Mouse (Mus musculus): ENCODE results near the gene Mpi. TPM values are rescaled to one million over a fixed set of nuclear protein-coding genes. Genes with fewer than 3 reads are reported as not detected.

The Mpi gene
- total and polyA plus RNA-seq, 2 experiments from 2014 or later, result 64.6 to 67.9 TPM

DNA sequence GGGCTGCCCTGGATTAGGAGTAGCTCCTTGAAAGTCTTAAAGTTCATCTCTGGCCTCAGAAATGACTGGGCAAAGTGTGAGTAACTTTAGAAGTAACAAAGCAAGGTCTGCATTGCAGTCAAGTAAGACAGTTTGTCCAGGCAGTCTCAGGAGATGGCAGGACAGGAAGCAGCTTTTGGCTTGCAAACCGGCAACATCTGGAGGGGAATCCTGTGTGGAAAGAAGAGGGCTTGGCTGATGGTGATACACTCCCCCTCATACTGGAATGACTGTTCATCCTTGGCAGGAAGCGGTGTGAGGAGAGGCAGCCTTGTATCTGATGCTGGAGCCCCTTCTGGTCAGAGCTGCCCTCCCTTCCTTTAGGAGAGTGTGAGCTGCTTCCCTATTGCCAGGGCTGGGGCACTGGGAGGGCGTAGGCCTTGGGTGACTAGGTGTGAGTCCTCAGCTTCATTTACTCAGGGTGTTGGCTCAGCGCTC lies 10.4 kb upstream of the Mpi start:
- no peak overlapping the region for H3K9ac ChIP-seq (replicated peaks; ENCODE audit: low read length)
- H3K27ac ChIP-seq, result no peak overlapping the region
- WGBS, result 75% methylated on average over 4 of the region's 4 CpGs
- H3K4me1 ChIP-seq (ENCODE audit: insufficient read depth, low read length), result peaks cover 19% of the 10 kb centered on the region
- peak overlapping the region; percentile 93; the same call in 1 of the 2 replicates for H3K4me2 ChIP-seq (ENCODE audit: low read depth, low read length)
- H3K36me3 ChIP-seq (ENCODE audit: insufficient read depth, low read length), result peaks cover under 1% of the 10 kb centered on the region; the same call in 1 of the 2 replicates
- DNase-seq (ENCODE audit: low spot score), result no peak
- no peaks in the 10 kb centered on the region for H3K27me3 ChIP-seq (ENCODE audit: insufficient read depth, low read length)
- H3K4me3 ChIP-seq (ENCODE audit: low read length), result no peak overlapping the region
- TF ChIP-seq CTCF (IDR thresholded peaks at IDR 0.05; ENCODE audit: low read depth), result no peak
- no peaks in the 10 kb centered on the region for H3K9me3 ChIP-seq (ENCODE audit: low read length)
- ATAC-seq, result no peak

DNA sequence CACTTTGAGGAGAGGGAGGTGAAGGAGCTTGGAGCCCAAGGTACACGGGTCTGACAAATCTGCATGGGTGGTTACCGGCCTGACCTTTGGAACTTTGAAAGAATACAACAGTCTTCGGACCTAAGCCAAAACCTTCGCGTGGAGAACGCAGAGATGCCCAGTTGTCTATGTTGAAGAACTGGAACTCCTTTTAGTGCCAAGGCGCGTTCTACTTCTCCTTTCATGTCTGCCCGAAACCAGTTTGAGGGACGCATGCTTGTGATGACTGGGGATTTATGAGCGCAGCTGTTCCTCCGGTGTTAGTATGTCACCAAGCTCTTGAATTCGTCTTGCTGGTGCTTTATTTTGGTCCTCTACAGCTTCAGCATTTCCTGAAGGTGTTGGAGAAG lies 9.1 kb upstream of the Mpi start:
- DNase-seq (ENCODE audit: low spot score) (no peak), ATAC-seq (no peak)
- 0 out of 2 replicates have a peak overlapping the region, but pooled peaks have one; percentile 83 for H3K27ac ChIP-seq
- no peaks in the 10 kb centered on the region for H3K27me3 ChIP-seq (ENCODE audit: insufficient read depth, low read length)
- H3K9ac ChIP-seq (replicated peaks; ENCODE audit: low read length), result peak overlapping the region; percentile 67
- peak overlapping the region; percentile 93 for H3K4me2 ChIP-seq (ENCODE audit: low read depth, low read length)
- peaks cover 19% of the 10 kb centered on the region for H3K4me1 ChIP-seq (ENCODE audit: insufficient read depth, low read length)
- no peaks in the 10 kb centered on the region for H3K9me3 ChIP-seq (ENCODE audit: low read length)
- 83% methylated on average over 13 of the region's 13 CpGs for WGBS
- TF ChIP-seq CTCF (IDR thresholded peaks at IDR 0.05; ENCODE audit: low read depth), result no peak
- peak overlapping the region; percentile 77 for H3K4me3 ChIP-seq (ENCODE audit: low read length)
- H3K36me3 ChIP-seq (ENCODE audit: insufficient read depth, low read length), result no peaks in the 10 kb centered on the region

DNA sequence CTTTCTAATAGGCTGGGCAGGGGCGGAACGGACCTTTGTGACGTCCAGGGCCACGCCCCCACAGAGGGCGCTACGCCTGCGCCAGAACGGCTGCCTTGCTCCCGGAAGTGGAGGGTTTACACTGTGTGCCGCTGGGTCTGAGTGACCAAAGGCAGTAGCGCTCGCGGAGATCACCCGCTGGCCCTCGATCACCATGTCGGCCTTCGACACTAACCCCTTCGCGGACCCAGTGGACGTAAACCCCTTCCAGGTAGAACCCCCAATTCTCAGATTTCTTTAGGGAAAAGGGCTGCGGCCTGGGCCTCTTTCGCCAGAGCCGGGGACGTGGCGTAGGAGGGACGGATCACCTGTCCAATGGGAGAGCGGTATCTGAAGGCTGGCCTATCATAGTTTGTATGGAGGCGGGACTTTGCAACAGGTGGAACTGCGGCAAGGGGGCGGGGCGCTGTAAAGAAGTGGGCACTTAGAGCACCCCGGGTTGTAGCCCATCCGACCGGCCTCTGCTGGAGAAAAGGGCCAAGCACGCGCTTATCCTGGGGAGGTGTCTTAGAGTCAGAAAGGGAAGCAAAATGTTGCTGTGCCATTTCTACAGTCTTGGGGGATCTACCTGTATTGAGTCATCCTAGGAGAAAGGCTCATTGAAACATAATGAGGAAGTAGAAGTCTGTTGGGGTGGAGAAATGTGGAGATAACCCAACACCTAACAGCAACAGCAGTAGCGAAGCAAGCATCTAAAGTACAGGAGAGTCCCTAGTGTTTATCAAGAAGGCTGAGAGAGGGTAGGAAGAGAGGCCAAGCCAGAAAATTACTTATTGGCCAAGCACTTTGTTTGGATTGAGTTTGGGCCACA lies 8.5 kb upstream of the Mpi start, which contains the start of gene Scamp2:
Gene Scamp2 (plus strand): TSS at position 83 of the 850 bp plus-strand sequence.
- H3K9me3 ChIP-seq (ENCODE audit: low read length), result no peaks in the 10 kb centered on the region
- H3K4me3 ChIP-seq (ENCODE audit: low read length), result peak within 1 kb of the TSS; percentile 77
- H3K4me1 ChIP-seq (ENCODE audit: insufficient read depth, low read length), result peaks cover 19% of the 10 kb centered on the region
- no peaks in the 10 kb centered on the region for H3K36me3 ChIP-seq (ENCODE audit: insufficient read depth, low read length)
- WGBS, result 1% methylated on average over 37 of the region's 37 CpGs
- ATAC-seq, result peak; percentile 99
- TF ChIP-seq CTCF (IDR thresholded peaks at IDR 0.05; ENCODE audit: low read depth), result peak; percentile 50
- peak within 1 kb of the TSS; percentile 93 for H3K4me2 ChIP-seq (ENCODE audit: low read depth, low read length)
- peak; percentile 97 for DNase-seq (ENCODE audit: low spot score)
- H3K27ac ChIP-seq, result peak within 1 kb of the TSS; percentile 83
- no peaks in the 10 kb centered on the region for H3K27me3 ChIP-seq (ENCODE audit: insufficient read depth, low read length)
- peak within 1 kb of the TSS; percentile 67 for H3K9ac ChIP-seq (replicated peaks; ENCODE audit: low read length)

DNA sequence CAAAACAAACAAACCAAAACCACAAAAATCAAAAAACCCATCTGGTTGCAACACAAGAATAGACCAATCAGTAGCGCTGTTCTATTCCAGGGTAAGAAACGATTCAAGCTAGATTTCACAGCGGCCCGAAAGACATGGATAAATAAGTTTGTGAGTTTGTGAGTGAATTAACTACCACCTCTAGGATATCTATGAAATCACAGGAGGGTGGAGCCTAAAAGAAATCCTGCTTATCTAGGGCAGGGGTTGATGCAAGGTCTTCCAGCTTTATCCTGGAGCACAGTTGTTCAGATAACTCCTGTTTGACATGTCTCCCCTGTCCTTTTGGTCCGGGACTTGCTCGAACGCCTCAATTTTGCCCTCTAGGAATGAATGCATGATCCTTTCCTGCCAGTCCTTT lies 7.7 kb upstream of the Mpi start:
- ATAC-seq (peak; percentile 1; the same call in 1 of the 2 replicates), DNase-seq (ENCODE audit: low spot score) (peak; percentile 49)
- 26% methylated on average over 7 of the region's 7 CpGs for WGBS
- peak overlapping the region; percentile 93 for H3K4me2 ChIP-seq (ENCODE audit: low read depth, low read length)
- no peaks in the 10 kb centered on the region for H3K27me3 ChIP-seq (ENCODE audit: insufficient read depth, low read length)
- no peaks in the 10 kb centered on the region for H3K36me3 ChIP-seq (ENCODE audit: insufficient read depth, low read length)
- peak overlapping the region; percentile 83 for H3K27ac ChIP-seq
- peak overlapping the region; percentile 77 for H3K4me3 ChIP-seq (ENCODE audit: low read length)
- H3K9ac ChIP-seq (replicated peaks; ENCODE audit: low read length), result peak overlapping the region; percentile 67
- H3K4me1 ChIP-seq (ENCODE audit: insufficient read depth, low read length), result peaks cover 19% of the 10 kb centered on the region
- no peaks in the 10 kb centered on the region for H3K9me3 ChIP-seq (ENCODE audit: low read length)
- no peak for TF ChIP-seq CTCF (IDR thresholded peaks at IDR 0.05; ENCODE audit: low read depth)

DNA sequence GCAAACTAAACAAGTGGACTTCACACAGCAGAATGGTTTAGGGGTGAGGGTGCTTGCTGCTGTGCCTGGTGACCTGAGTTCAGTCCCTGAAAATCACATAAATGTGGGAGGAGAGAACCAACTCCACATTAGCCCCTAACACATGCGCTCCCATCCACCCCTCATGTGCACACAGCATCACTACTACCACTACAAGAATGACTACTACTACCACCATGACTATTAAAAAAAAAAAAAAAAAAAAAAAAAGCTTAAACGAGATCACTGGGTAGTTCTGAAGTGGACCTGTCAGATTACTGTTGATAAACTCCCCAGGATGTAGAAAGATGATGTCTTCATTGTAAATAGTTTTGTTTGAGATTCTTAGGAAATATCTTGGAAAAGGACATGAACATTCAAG lies 7.0 kb upstream of the Mpi start:
- 85% methylated on average over 2 of the region's 2 CpGs for WGBS
- no peaks in the 10 kb centered on the region for H3K9me3 ChIP-seq (ENCODE audit: low read length)
- no peak overlapping the region for H3K9ac ChIP-seq (replicated peaks; ENCODE audit: low read length)
- DNase-seq (ENCODE audit: low spot score) (no peak), ATAC-seq (no peak)
- no peak overlapping the region for H3K4me3 ChIP-seq (ENCODE audit: low read length)
- no peak for TF ChIP-seq CTCF (IDR thresholded peaks at IDR 0.05; ENCODE audit: low read depth)
- peaks cover 19% of the 10 kb centered on the region for H3K4me1 ChIP-seq (ENCODE audit: insufficient read depth, low read length)
- H3K36me3 ChIP-seq (ENCODE audit: insufficient read depth, low read length), result no peaks in the 10 kb centered on the region
- H3K4me2 ChIP-seq (ENCODE audit: low read depth, low read length), result no peak overlapping the region
- no peak overlapping the region for H3K27ac ChIP-seq
- H3K27me3 ChIP-seq (ENCODE audit: insufficient read depth, low read length), result no peaks in the 10 kb centered on the region

DNA sequence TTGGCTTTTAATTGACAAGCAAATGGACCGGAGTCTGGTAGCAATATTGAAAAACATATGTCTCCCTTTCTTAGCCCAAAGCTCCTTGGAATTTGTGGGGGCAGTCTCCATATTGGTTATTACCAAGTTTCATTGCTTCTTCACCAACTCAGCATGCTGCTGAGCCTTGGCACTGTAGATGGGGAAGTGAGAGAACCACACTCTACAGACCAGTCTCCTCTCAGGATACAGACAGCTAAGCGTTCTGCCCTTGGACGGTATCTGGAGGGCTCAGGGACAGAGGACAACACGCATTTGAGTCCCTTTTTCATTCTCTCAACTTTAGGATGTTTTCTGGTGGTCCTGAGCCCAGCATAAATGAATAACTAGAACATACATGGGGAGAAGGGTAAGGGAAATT lies 6.1 kb upstream of the Mpi start:
- no peaks in the 10 kb centered on the region for H3K36me3 ChIP-seq (ENCODE audit: insufficient read depth, low read length)
- H3K4me3 ChIP-seq (ENCODE audit: low read length), result no peak overlapping the region
- 89% methylated on average over 4 of the region's 4 CpGs for WGBS
- TF ChIP-seq CTCF (IDR thresholded peaks at IDR 0.05; ENCODE audit: low read depth), result no peak
- no peaks in the 10 kb centered on the region for H3K27me3 ChIP-seq (ENCODE audit: insufficient read depth, low read length)
- H3K4me1 ChIP-seq (ENCODE audit: insufficient read depth, low read length), result peaks cover 19% of the 10 kb centered on the region
- no peak overlapping the region for H3K27ac ChIP-seq
- ATAC-seq, result no peak
- no peak overlapping the region for H3K9ac ChIP-seq (replicated peaks; ENCODE audit: low read length)
- no peaks in the 10 kb centered on the region for H3K9me3 ChIP-seq (ENCODE audit: low read length)
- H3K4me2 ChIP-seq (ENCODE audit: low read depth, low read length), result no peak overlapping the region
- no peak for DNase-seq (ENCODE audit: low spot score)

DNA sequence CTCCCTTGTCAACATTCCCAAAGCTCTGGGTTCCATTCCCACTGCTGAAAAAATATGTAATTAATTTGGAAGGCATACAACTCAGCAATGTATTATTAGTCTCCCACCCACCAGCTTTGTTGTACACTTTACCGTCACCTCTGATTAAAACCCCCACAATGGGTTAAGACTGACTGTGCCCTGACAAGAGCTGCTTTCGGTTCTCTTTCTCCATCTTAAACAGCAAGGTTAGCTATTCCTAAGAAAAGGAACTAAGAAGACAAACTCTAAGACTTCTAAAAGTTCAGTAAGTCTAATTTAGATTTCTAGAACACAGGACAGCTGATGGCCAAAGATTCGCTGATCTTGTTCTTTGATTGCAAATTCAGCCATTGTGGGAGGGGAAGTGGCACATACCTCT lies 4.7 kb upstream of the Mpi start:
- peaks cover 10% of the 10 kb centered on the region for H3K4me1 ChIP-seq (ENCODE audit: insufficient read depth, low read length)
- ATAC-seq, result no peak
- no peak overlapping the region for H3K4me3 ChIP-seq (ENCODE audit: low read length)
- H3K9me3 ChIP-seq (ENCODE audit: low read length), result no peaks in the 10 kb centered on the region
- WGBS, result 81% methylated on average over 3 of the region's 3 CpGs
- no peak overlapping the region for H3K4me2 ChIP-seq (ENCODE audit: low read depth, low read length)
- no peak for TF ChIP-seq CTCF (IDR thresholded peaks at IDR 0.05; ENCODE audit: low read depth)
- H3K27ac ChIP-seq, result no peak overlapping the region
- H3K36me3 ChIP-seq (ENCODE audit: insufficient read depth, low read length), result no peaks in the 10 kb centered on the region
- H3K9ac ChIP-seq (replicated peaks; ENCODE audit: low read length), result no peak overlapping the region
- DNase-seq (ENCODE audit: low spot score), result no peak
- no peaks in the 10 kb centered on the region for H3K27me3 ChIP-seq (ENCODE audit: insufficient read depth, low read length)

Measured in hindbrain, postnatal 0 days (tissue).